ENCODE assay signal across 14 mouse cellular contexts in the genomic region with DNA sequence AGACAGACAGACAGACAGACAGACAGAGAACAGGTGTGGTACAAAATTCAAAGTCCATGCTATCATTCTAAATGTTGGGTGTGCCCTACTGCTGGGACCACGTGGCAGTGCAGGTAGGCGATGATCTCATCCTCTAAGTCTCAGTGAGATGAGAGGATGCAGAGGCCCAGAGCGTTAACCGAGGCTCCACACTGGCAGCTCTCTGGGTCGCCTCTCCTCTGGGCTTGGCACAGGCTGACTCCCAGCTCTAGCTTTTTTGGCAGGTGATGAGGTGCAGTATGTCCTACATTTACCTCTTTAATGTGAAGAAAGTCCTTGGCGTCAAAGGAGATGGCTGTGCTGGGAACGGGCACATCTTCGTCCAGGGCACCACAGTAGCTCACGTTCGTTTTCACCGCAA.
"Had no signal": no experiment of that assay in that cellular context is flagged by ENCODE, and none has a peak within 500 bp of the region (broad histone marks: within the 10 kb centered on the region; RNA-seq: fewer than 3 reads in every experiment).

No protein-coding gene starts in this region.

- H3K27ac ChIP-seq: limb, embryonic 12.5 days; liver, embryonic 13.5 days; lung, embryonic 15.5 days; macrophage; midbrain, embryonic 15.5 days; neural tube, embryonic 12.5 days had no signal

- H3K4me1 ChIP-seq: midbrain, embryonic 15.5 days; neural tube, embryonic 12.5 days had no signal

- H3K4me3 ChIP-seq: limb, embryonic 12.5 days; liver, embryonic 13.5 days; lung, embryonic 15.5 days; megakaryocyte, embryonic 14.5 days; midbrain, embryonic 15.5 days; neural tube, embryonic 12.5 days had no signal

- H3K27me3 ChIP-seq: liver, embryonic 13.5 days; lung, embryonic 15.5 days; midbrain, embryonic 15.5 days; neural tube, embryonic 12.5 days had no signal

- DNase-seq: kidney, postnatal 14 days; layer of hippocampus, adult 9-11 months; liver; liver, embryonic 13.5 days; liver, postnatal 0 days; lung, postnatal 14 days; thymus, adult 2 months; thymus, postnatal 25 days had no signal
